Mouse (Mus musculus): ENCODE data around the gene Fam136a. TPM values are rescaled to one million over a fixed set of nuclear protein-coding genes. Genes with fewer than 3 reads are reported as not detected.

Fam136a gene
- polyA plus RNA-seq, 1 experiment from 2014 or later, result 150 TPM

- peaks cover 30% of the 10 kb centered on the region for H3K4me1 ChIP-seq (replicated peaks)
- H3K27me3 ChIP-seq (ENCODE audit: insufficient read depth, poor library complexity, severe bottlenecking), result peaks cover 7% of the 10 kb centered on the region; the same call in 1 of the 2 replicates
- no peak overlapping the region for H3K4me3 ChIP-seq
- 0 out of 2 replicates have a peak, but pooled peaks cover 3% of the 10 kb centered on the region for H3K9me3 ChIP-seq
- no peak for DNase-seq (ENCODE audit: low spot score)
- H3K27ac ChIP-seq, result no peak overlapping the region
- peaks cover 67% of the 10 kb centered on the region for H3K36me3 ChIP-seq
- WGBS, result 93% methylated on average over 1 of the region's 1 CpGs
Observed at GRCm38 (mm10) chr6:86393187-86393586, 27.7 kb downstream of the Fam136a start.

GRCm38 (mm10) chr6:86394078-86394720 is 28.8 kb downstream of the Fam136a start:
- WGBS, result 93% methylated on average over 17 of the region's 17 CpGs
- H3K36me3 ChIP-seq, result peaks cover 57% of the 10 kb centered on the region

GRCm38 (mm10) chr6:86395021-86395420 is 29.6 kb downstream of the Fam136a start:
- peaks cover 49% of the 10 kb centered on the region for H3K36me3 ChIP-seq
- WGBS, result 90% methylated on average over 9 of the region's 9 CpGs
- no peak overlapping the region for H3K27ac ChIP-seq
- 0 out of 2 replicates have a peak, but pooled peaks cover 3% of the 10 kb centered on the region for H3K9me3 ChIP-seq
- H3K4me1 ChIP-seq (replicated peaks), result peaks cover 30% of the 10 kb centered on the region
- DNase-seq (ENCODE audit: low spot score), result no peak
- peak overlapping the region; percentile 91 for H3K4me3 ChIP-seq
- H3K27me3 ChIP-seq (ENCODE audit: insufficient read depth, poor library complexity, severe bottlenecking), result peaks cover 14% of the 10 kb centered on the region; the same call in 1 of the 2 replicates

More at GRCm38 (mm10) chr6:86394078-86394720, 28.8 kb downstream of the Fam136a start:
- H3K27ac ChIP-seq, result no peak overlapping the region
- H3K4me1 ChIP-seq (replicated peaks), result peaks cover 30% of the 10 kb centered on the region
- H3K27me3 ChIP-seq (ENCODE audit: insufficient read depth, poor library complexity, severe bottlenecking), result peaks cover 14% of the 10 kb centered on the region; the same call in 1 of the 2 replicates
- DNase-seq (ENCODE audit: low spot score), result no peak
- no peak overlapping the region for H3K4me3 ChIP-seq
- 0 out of 2 replicates have a peak, but pooled peaks cover 3% of the 10 kb centered on the region for H3K9me3 ChIP-seq

GRCm38 (mm10) chr6:86395969-86396368 is 30.5 kb downstream of the Fam136a start:
- peak overlapping the region; percentile 91 for H3K4me3 ChIP-seq
- H3K9me3 ChIP-seq, result 0 out of 2 replicates have a peak, but pooled peaks cover 3% of the 10 kb centered on the region
- H3K27me3 ChIP-seq (ENCODE audit: insufficient read depth, poor library complexity, severe bottlenecking), result peaks cover 14% of the 10 kb centered on the region; the same call in 1 of the 2 replicates
- H3K4me1 ChIP-seq (replicated peaks), result peaks cover 33% of the 10 kb centered on the region
- H3K36me3 ChIP-seq, result peaks cover 39% of the 10 kb centered on the region
- DNase-seq (ENCODE audit: low spot score), result no peak
- WGBS, result 37% methylated on average over 10 of the region's 10 CpGs
- peak overlapping the region; percentile 93 for H3K27ac ChIP-seq

- H3K4me3 ChIP-seq, result peak within 1 kb of the TSS; percentile 91
- H3K27ac ChIP-seq, result peak within 1 kb of the TSS; percentile 93
- peaks cover 14% of the 10 kb centered on the region; the same call in 1 of the 2 replicates for H3K27me3 ChIP-seq (ENCODE audit: insufficient read depth, poor library complexity, severe bottlenecking)
- WGBS, result under 1% methylated on average over 51 of the region's 51 CpGs
- DNase-seq (ENCODE audit: low spot score), result peak; percentile 91
- peaks cover 36% of the 10 kb centered on the region for H3K4me1 ChIP-seq (replicated peaks)
- H3K9me3 ChIP-seq, result no peaks in the 10 kb centered on the region
- peaks cover 32% of the 10 kb centered on the region for H3K36me3 ChIP-seq
Observed at GRCm38 (mm10) chr6:86396581-86397256, 31.3 kb downstream of the Fam136a start, which contains the start of gene Pcyox1. Gene Pcyox1 (minus strand): TSS chr6:86397154.

- Histone ChIP-seq H3K9me3 (no peaks in the 10 kb centered on the region), H3K4me3 (peak overlapping the region; percentile 91), H3K27ac (peak overlapping the region; percentile 93), H3K4me1 (replicated peaks) (peaks cover 36% of the 10 kb centered on the region), H3K36me3 (peaks cover 25% of the 10 kb centered on the region), H3K27me3 (ENCODE audit: insufficient read depth, poor library complexity, severe bottlenecking) (peaks cover 14% of the 10 kb centered on the region; the same call in 1 of the 2 replicates)
- 9% methylated on average over 14 of the region's 14 CpGs for WGBS
- DNase-seq (ENCODE audit: low spot score), result no peak
Observed at GRCm38 (mm10) chr6:86397257-86397980, 32.0 kb downstream of the Fam136a start.

- H3K4me1 ChIP-seq (replicated peaks), result peaks cover 39% of the 10 kb centered on the region
- DNase-seq (ENCODE audit: low spot score), result no peak
- no peak overlapping the region for H3K27ac ChIP-seq
- H3K36me3 ChIP-seq, result peaks cover 10% of the 10 kb centered on the region
- no peaks in the 10 kb centered on the region for H3K9me3 ChIP-seq
- H3K4me3 ChIP-seq, result no peak overlapping the region
- peaks cover 14% of the 10 kb centered on the region; the same call in 1 of the 2 replicates for H3K27me3 ChIP-seq (ENCODE audit: insufficient read depth, poor library complexity, severe bottlenecking)
- 87% methylated on average over 2 of the region's 2 CpGs for WGBS
Observed at GRCm38 (mm10) chr6:86398986-86399385, 33.5 kb downstream of the Fam136a start.

- Histone ChIP-seq H3K4me3 (no peak overlapping the region), H3K27ac (no peak overlapping the region), H3K36me3 (0 out of 2 replicates have a peak, but pooled peaks cover under 1% of the 10 kb centered on the region), H3K4me1 (replicated peaks) (peaks cover 30% of the 10 kb centered on the region), H3K9me3 (no peaks in the 10 kb centered on the region), H3K27me3 (ENCODE audit: insufficient read depth, poor library complexity, severe bottlenecking) (peaks cover 14% of the 10 kb centered on the region; the same call in 1 of the 2 replicates)
- 83% methylated on average over 2 of the region's 2 CpGs for WGBS
- no peak for DNase-seq (ENCODE audit: low spot score)
Observed at GRCm38 (mm10) chr6:86399995-86400394, 34.5 kb downstream of the Fam136a start.

GRCm38 (mm10) chr6:86400972-86401371 is 35.5 kb downstream of the Fam136a start:
- WGBS, result 8% methylated on average over 9 of the region's 9 CpGs
- H3K27me3 ChIP-seq (ENCODE audit: insufficient read depth, poor library complexity, severe bottlenecking), result peaks cover 14% of the 10 kb centered on the region; the same call in 1 of the 2 replicates
- peak overlapping the region; percentile 38 for H3K4me3 ChIP-seq

GRCm38 (mm10) chr6:86402681-86403607 is 37.5 kb downstream of the Fam136a start:
- Histone ChIP-seq H3K27me3 (ENCODE audit: insufficient read depth, poor library complexity, severe bottlenecking) (peaks cover 9% of the 10 kb centered on the region; the same call in 1 of the 2 replicates), H3K4me3 (peak overlapping the region; percentile 91), H3K4me1 (replicated peaks) (peaks cover 23% of the 10 kb centered on the region), H3K36me3 (peaks cover 17% of the 10 kb centered on the region), H3K9me3 (no peaks in the 10 kb centered on the region), H3K27ac (peak overlapping the region; percentile 100)
- WGBS, result 41% methylated on average over 12 of the region's 12 CpGs
- DNase-seq (ENCODE audit: low spot score), result no peak

More at GRCm38 (mm10) chr6:86400972-86401371, 35.5 kb downstream of the Fam136a start:
- no peak overlapping the region for H3K27ac ChIP-seq
- H3K36me3 ChIP-seq, result no peaks in the 10 kb centered on the region
- peaks cover 22% of the 10 kb centered on the region for H3K4me1 ChIP-seq (replicated peaks)
- H3K9me3 ChIP-seq, result no peaks in the 10 kb centered on the region
- DNase-seq (ENCODE audit: low spot score), result peak; percentile 75

GRCm38 (mm10) chr6:86403728-86404099 is 38.3 kb downstream of the Fam136a start:
- H3K27ac ChIP-seq, result peak overlapping the region; percentile 100
- peak; percentile 90 for DNase-seq (ENCODE audit: low spot score)
- WGBS, result 1% methylated on average over 15 of the region's 15 CpGs
- H3K36me3 ChIP-seq, result peaks cover 24% of the 10 kb centered on the region
- H3K27me3 ChIP-seq (ENCODE audit: insufficient read depth, poor library complexity, severe bottlenecking), result peaks cover 2% of the 10 kb centered on the region; the same call in 1 of the 2 replicates
- H3K4me1 ChIP-seq (replicated peaks), result peaks cover 23% of the 10 kb centered on the region
- peak overlapping the region; percentile 91 for H3K4me3 ChIP-seq
- H3K9me3 ChIP-seq, result no peaks in the 10 kb centered on the region

Data from hindbrain, embryonic 10.5 days (tissue).